ENCODE assay signal across 17 mouse cellular contexts in the genomic region with DNA sequence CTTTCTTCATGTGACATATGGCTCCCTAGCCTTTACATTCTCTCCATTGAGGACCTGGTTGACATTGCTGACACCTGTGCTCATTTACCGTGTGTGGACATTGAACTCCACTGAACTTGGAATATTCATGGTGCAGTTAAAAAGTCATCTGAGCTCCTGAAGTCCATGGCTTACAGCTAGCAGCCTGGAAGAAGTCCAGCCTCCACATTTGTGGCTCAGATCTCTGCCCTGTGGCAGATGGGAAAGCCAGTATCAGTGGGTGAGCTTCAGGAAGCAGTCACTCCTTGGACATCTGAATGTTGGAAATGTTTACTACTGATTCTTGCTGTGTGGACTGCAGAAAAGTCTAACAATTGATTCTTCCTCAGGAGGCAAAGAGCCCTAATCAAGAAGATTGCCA. TPM values are rescaled to one million over a fixed set of nuclear protein-coding genes. Genes with fewer than 3 reads are reported as not detected.
A peak's percentile ranks its signal among the peaks of the same experiment; 100 is the strongest.
DNase-seq lines count a peak whose midpoint lies in the region; ATAC-seq and TF ChIP-seq lines count a peak whose summit lies in the region.
"Had no signal": no experiment of that assay in that cellular context is flagged by ENCODE, and none has a peak within 500 bp of the region (broad histone marks: within the 10 kb centered on the region; RNA-seq: fewer than 3 reads in every experiment).

No protein-coding gene starts in this region.

- no peak overlapping the region for H3K9ac ChIP-seq in hindbrain, embryonic 11.5 days (ENCODE audit: low read depth, low read length)
- H3K9ac ChIP-seq: embryonic facial prominence, embryonic 15.5 days; hindbrain, embryonic 13.5 days; midbrain, embryonic 12.5 days had no signal

- no peaks in the 10 kb centered on the region for H3K27me3 ChIP-seq in cerebellum, adult 2 months (ENCODE audit: control insufficient read depth, insufficient read depth, low read length)
- H3K27me3 ChIP-seq in hindbrain, embryonic 11.5 days (ENCODE audit: control insufficient read depth, insufficient read depth, low read length): no peaks in the 10 kb centered on the region
- H3K27me3 ChIP-seq: embryonic facial prominence, embryonic 15.5 days; hindbrain, embryonic 13.5 days; midbrain, embryonic 12.5 days had no signal

- peak overlapping the region; percentile 85; the same call in 1 of the 2 replicates for H3K27ac ChIP-seq in gastrocnemius, adult 2 months
- peak overlapping the region; percentile 88 for H3K27ac ChIP-seq in cerebellum, adult 2 months (ENCODE audit: insufficient read depth, low read length)
- H3K27ac ChIP-seq in hindbrain, embryonic 11.5 days (ENCODE audit: low read depth, low read length): no peak overlapping the region
- H3K27ac ChIP-seq: embryonic facial prominence, embryonic 15.5 days; stomach, postnatal 0 days had no signal

- H3K4me3 ChIP-seq in gastrocnemius, adult 2 months: no peak overlapping the region
- no peak overlapping the region for H3K4me3 ChIP-seq in cerebellum, adult 2 months (replicated peaks; ENCODE audit: insufficient read depth, low read depth, low read length)
- H3K4me3 ChIP-seq in hindbrain, embryonic 11.5 days (ENCODE audit: low read depth, low read length): no peak overlapping the region

- H3K4me2 ChIP-seq in hindbrain, embryonic 11.5 days (replicated peaks; ENCODE audit: low read depth, low read length): no peak overlapping the region
- H3K4me2 ChIP-seq: embryonic facial prominence, embryonic 15.5 days had no signal

- TF ChIP-seq CTCF in gastrocnemius, adult 2 months (IDR thresholded peaks at IDR 0.05): no peak
- TF ChIP-seq CTCF in cerebellum, adult 2 months (IDR thresholded peaks at IDR 0.05; ENCODE audit: borderline replicate concordance, insufficient read depth, low read depth, low read length): no peak

- H3K4me1 ChIP-seq in cerebellum, adult 2 months (ENCODE audit: control insufficient read depth, insufficient read depth, low read length): peaks cover 34% of the 10 kb centered on the region; the same call in 1 of the 2 replicates
- no peaks in the 10 kb centered on the region; the same call in 1 of the 2 replicates for H3K4me1 ChIP-seq in hindbrain, embryonic 11.5 days (replicated peaks; ENCODE audit: control insufficient read depth, insufficient read depth, low read length)

- no peak for DNase-seq in gastrocnemius, adult 2 months
- no peak for DNase-seq in gastrocnemius, postnatal 10 days
- DNase-seq in kidney, postnatal 36 days: peak; percentile 29 to 43
- no peak for DNase-seq in kidney, adult 18-20 months
- DNase-seq in cerebellum, adult 2 months: peak; percentile 86 to 96
- peak; percentile 83 to 87 for DNase-seq in cerebellum, postnatal 36 days
- no peak for DNase-seq in left cerebral cortex, postnatal 10 days (ENCODE audit: extremely low spot score in 1 of 2, low spot score in 2 of 2)
- DNase-seq in hindbrain, embryonic 11.5 days (ENCODE audit: low spot score): no peak
- DNase-seq: heart, postnatal 14 days; layer of hippocampus, postnatal 36 days; right cerebral cortex, postnatal 4 days had no signal

- no peaks in the 10 kb centered on the region for H3K36me3 ChIP-seq in hindbrain, embryonic 11.5 days (ENCODE audit: control insufficient read depth, insufficient read depth, low read length)

- no peak for ATAC-seq in hindbrain, embryonic 11.5 days (ENCODE audit: low FRiP score)

- WGBS in cerebellum, adult 2 months: 9% methylated on average over 1 of the region's 1 CpGs
- 94% methylated on average over 1 of the region's 1 CpGs for WGBS in hindbrain, embryonic 11.5 days

- no peaks in the 10 kb centered on the region for H3K9me3 ChIP-seq in hindbrain, embryonic 11.5 days (ENCODE audit: control insufficient read depth, low read length)
- H3K9me3 ChIP-seq: embryonic facial prominence, embryonic 15.5 days; hindbrain, embryonic 13.5 days; midbrain, embryonic 12.5 days had no signal

- peak; percentile 36; the same call in 1 of the 2 replicates for TF ChIP-seq POLR2A in cerebellum, adult 2 months (IDR thresholded peaks at IDR 0.05; ENCODE audit: borderline replicate concordance, insufficient read depth, low read length)

- intact Hi-C loops in gastrocnemius, adult 2 months (cut with DNase I): no loop called here
- intact Hi-C loops in left cerebral cortex, postnatal 10 days (cut with DNase I): no loop called here

RNA-seq across cellular contexts. Expression of gene Ccndbp1, which starts 1.2 kb away (rescaled TPM):
- total RNA-seq in gastrocnemius, adult 2 months (2021): 10 to 100 TPM; 20.9 to 21.1 TPM
- total RNA-seq in gastrocnemius, postnatal 10 days (2021): 10 to 100 TPM; 17.3 to 19.9 TPM
- 155 and 179 TPM in 2 replicates for polyA plus RNA-seq in cerebellum, adult 2 months (2012; rRNA removed)
- 10 to 100 TPM; 57.1 to 59.1 TPM for total RNA-seq in left cerebral cortex, postnatal 10 days (2021)
- 55.4 and 55.6 TPM in 2 replicates for polyA plus RNA-seq in hindbrain, embryonic 11.5 days (2014; fragmentation: Nextera tagmentation; extraction: Ambion mirVana)

RNA-seq across cellular contexts. Expression of gene Epb42, which starts 29.9 kb away (rescaled TPM):
- total RNA-seq in gastrocnemius, adult 2 months (2021): not detected
- total RNA-seq in gastrocnemius, postnatal 10 days (2021): 1 to 10 TPM in 1 of 2 experiments, not detected in 1; 1.2 TPM
- 0.38 and 0.51 TPM in 2 replicates for polyA plus RNA-seq in cerebellum, adult 2 months (2012; rRNA removed)
- not detected for total RNA-seq in left cerebral cortex, postnatal 10 days (2021)
- polyA plus RNA-seq in hindbrain, embryonic 11.5 days (2014; fragmentation: Nextera tagmentation; extraction: Ambion mirVana): 6.0 and 6.2 TPM in 2 replicates
- total RNA-seq: layer of hippocampus, adult 18-20 months; layer of hippocampus, postnatal 36 days; left cerebral cortex, postnatal 25 days had no signal

RNA-seq across cellular contexts. Expression of gene Tmem62, which starts 30.2 kb away (rescaled TPM):
- total RNA-seq in gastrocnemius, adult 2 months (2021): 1 to 10 TPM; 3.0 to 3.3 TPM
- total RNA-seq in gastrocnemius, postnatal 10 days (2021): 1 to 10 TPM; 2.8 to 4.0 TPM
- polyA plus RNA-seq in cerebellum, adult 2 months (2012; rRNA removed): 68.0 and 73.6 TPM in 2 replicates
- 10 to 100 TPM; 20.6 to 24.9 TPM for total RNA-seq in left cerebral cortex, postnatal 10 days (2021)
- polyA plus RNA-seq in hindbrain, embryonic 11.5 days (2014; fragmentation: Nextera tagmentation; extraction: Ambion mirVana): 5.7 and 5.8 TPM in 2 replicates

RNA-seq across cellular contexts. Expression of gene Ubr1, which starts 36.5 kb away (rescaled TPM):
- total RNA-seq in gastrocnemius, adult 2 months (2021): 10 to 100 TPM; 28.5 to 29.9 TPM
- 10 to 100 TPM; 20.0 to 22.0 TPM for total RNA-seq in gastrocnemius, postnatal 10 days (2021)
- polyA plus RNA-seq in cerebellum, adult 2 months (2012; rRNA removed): 24.2 and 32.4 TPM in 2 replicates
- 10 to 100 TPM; 40.9 to 42.3 TPM for total RNA-seq in left cerebral cortex, postnatal 10 days (2021)
- 22.3 and 29.8 TPM in 2 replicates for polyA plus RNA-seq in hindbrain, embryonic 11.5 days (2014; fragmentation: Nextera tagmentation; extraction: Ambion mirVana)

Comparison
In these comparisons a context has a peak if more than half of its experiments do, and no peak if none do; other contexts are left out.
1. DNase-seq: peak in kidney, postnatal 36 days (2 of 2), cerebellum, adult 2 months (2 of 2) and cerebellum, postnatal 36 days (2 of 2); none in gastrocnemius, adult 2 months (single experiment), gastrocnemius, postnatal 10 days (single experiment), kidney, adult 18-20 months (single experiment), left cerebral cortex, postnatal 10 days (0 of 2) and hindbrain, embryonic 11.5 days (single experiment).
2. RNA of gene Tmem62, which starts 30.2 kb away (total RNA-seq): 20.6 to 24.9 TPM in left cerebral cortex, postnatal 10 days; 2.8 to 4.0 TPM in gastrocnemius, postnatal 10 days and 3.0 to 3.3 TPM in gastrocnemius, adult 2 months; every median in the first group is over 4 times any median in the second.